In the genomic region with DNA sequence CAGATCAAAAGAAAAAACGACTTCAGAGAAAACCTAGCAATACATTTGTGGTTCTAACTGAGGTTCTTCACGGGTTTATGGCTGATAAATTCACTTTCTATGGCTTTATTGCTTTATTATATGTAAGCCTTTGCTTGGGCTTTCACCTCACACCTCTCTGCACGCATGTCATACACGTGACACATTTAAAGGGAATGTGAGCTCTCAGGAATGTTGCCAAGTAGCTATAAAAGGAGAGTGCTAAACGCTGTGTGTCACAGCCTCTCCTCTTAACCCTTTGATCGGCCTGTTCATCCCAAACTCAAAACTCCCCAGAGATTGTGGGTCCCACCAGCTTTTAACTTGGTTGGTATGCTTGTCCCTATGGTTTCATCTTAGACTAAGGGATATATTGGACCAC, we compare ENCODE assay signal across 8 mouse cellular contexts. TPM values are rescaled to one million over a fixed set of nuclear protein-coding genes. Genes with fewer than 3 reads are reported as not detected.
DNase-seq lines count a peak whose midpoint lies in the region; ATAC-seq and TF ChIP-seq lines count a peak whose summit lies in the region.

No protein-coding gene starts in this region.

- peaks cover 26% of the 10 kb centered on the region for H3K4me1 ChIP-seq in forebrain, postnatal 0 days (ENCODE audit: insufficient read depth)
- H3K4me1 ChIP-seq in limb, embryonic 13.5 days = peaks cover 32% of the 10 kb centered on the region
- H3K4me1 ChIP-seq in neural tube, embryonic 13.5 days (replicated peaks) = peaks cover 51% of the 10 kb centered on the region

- no peaks in the 10 kb centered on the region for H3K27me3 ChIP-seq in forebrain, postnatal 0 days (ENCODE audit: insufficient read depth, low read length)
- no peaks in the 10 kb centered on the region for H3K27me3 ChIP-seq in limb, embryonic 13.5 days
- H3K27me3 ChIP-seq in neural tube, embryonic 13.5 days = no peaks in the 10 kb centered on the region

- peak overlapping the region; percentile 81 for H3K9ac ChIP-seq in forebrain, postnatal 0 days
- no peak overlapping the region; the same call in 1 of the 2 replicates for H3K9ac ChIP-seq in limb, embryonic 13.5 days
- peak overlapping the region; percentile 90 for H3K9ac ChIP-seq in neural tube, embryonic 13.5 days

- no peak for ATAC-seq in forebrain, postnatal 0 days
- no peak for ATAC-seq in limb, embryonic 13.5 days (ENCODE audit: low FRiP score, low read depth)
- ATAC-seq in neural tube, embryonic 13.5 days (ENCODE audit: low read depth) = no peak

- H3K27ac ChIP-seq in forebrain, postnatal 0 days (ENCODE audit: low read depth, low read length) = peak overlapping the region; percentile 98
- H3K27ac ChIP-seq in limb, embryonic 13.5 days = 0 out of 2 replicates have a peak overlapping the region, but pooled peaks have one; percentile 1
- H3K27ac ChIP-seq in neural tube, embryonic 13.5 days (replicated peaks) = 0 out of 2 replicates have a peak overlapping the region, but pooled peaks have one; percentile 100

- DNase-seq in gastrocnemius, adult 18-20 months (ENCODE audit: low spot score) = peak; percentile 62
- DNase-seq in gastrocnemius, postnatal 10 days = no peak
- peak; percentile 77 for DNase-seq in NIH3T3 (ENCODE audit: low read depth)
- DNase-seq in forebrain, postnatal 0 days = no peak
- DNase-seq in spleen, postnatal 4 days (ENCODE audit: low spot score in 2 of 2) = no peak
- no peak for DNase-seq in spleen, postnatal 36 days (ENCODE audit: low spot score in 2 of 2)

- H3K36me3 ChIP-seq in forebrain, postnatal 0 days (ENCODE audit: insufficient read depth) = peaks cover 8% of the 10 kb centered on the region; the same call in 1 of the 2 replicates
- H3K36me3 ChIP-seq in limb, embryonic 13.5 days = peaks cover 13% of the 10 kb centered on the region
- H3K36me3 ChIP-seq in neural tube, embryonic 13.5 days = peaks cover 12% of the 10 kb centered on the region

- H3K4me2 ChIP-seq in forebrain, postnatal 0 days (ENCODE audit: low read depth) = peak overlapping the region; percentile 78
- peak overlapping the region; percentile 92 for H3K4me2 ChIP-seq in limb, embryonic 13.5 days (replicated peaks)
- peak overlapping the region; percentile 80 for H3K4me2 ChIP-seq in neural tube, embryonic 13.5 days

- H3K9me3 ChIP-seq in forebrain, postnatal 0 days (ENCODE audit: low read length) = no peaks in the 10 kb centered on the region
- H3K9me3 ChIP-seq in limb, embryonic 13.5 days = no peaks in the 10 kb centered on the region
- H3K9me3 ChIP-seq in neural tube, embryonic 13.5 days = no peaks in the 10 kb centered on the region

- no peak for TF ChIP-seq CTCF in forebrain, postnatal 0 days (IDR thresholded peaks at IDR 0.05; ENCODE audit: low read depth)

- 27% methylated on average over 6 of the region's 6 CpGs for WGBS in forebrain, postnatal 0 days
- 20% methylated on average over 6 of the region's 6 CpGs for WGBS in limb, embryonic 13.5 days
- 41% methylated on average over 6 of the region's 6 CpGs for WGBS in neural tube, embryonic 13.5 days

- peak overlapping the region; percentile 57 for H3K4me3 ChIP-seq in forebrain, postnatal 0 days (ENCODE audit: low read depth, low read length)
- H3K4me3 ChIP-seq in limb, embryonic 13.5 days = peak overlapping the region; percentile 68
- peak overlapping the region; percentile 70 for H3K4me3 ChIP-seq in neural tube, embryonic 13.5 days

RNA-seq across cellular contexts. Expression of gene Cipc, which starts 1.8 kb away (rescaled TPM):
- total RNA-seq in gastrocnemius, adult 18-20 months (2021) = 10 to 100 TPM; 30.9 to 34.6 TPM
- 10 to 100 TPM; 17.5 to 22.8 TPM for total RNA-seq in gastrocnemius, postnatal 10 days (2021)
- total RNA-seq in forebrain, postnatal 0 days (2014; rRNA removed) = 53.1 and 62.9 TPM in 2 replicates
- polyA plus RNA-seq in forebrain, postnatal 0 days (2015; fragmentation: Nextera tagmentation; extraction: Ambion mirVana) = 28.4 and 38.1 TPM in 2 replicates
- 23.6 and 24.7 TPM in 2 replicates for polyA plus RNA-seq in limb, embryonic 13.5 days (2015; fragmentation: Nextera tagmentation; extraction: Ambion mirVana)
- polyA plus RNA-seq in neural tube, embryonic 13.5 days (2015; fragmentation: Nextera tagmentation; extraction: Ambion mirVana) = 39.2 and 45.6 TPM in 2 replicates

RNA-seq across cellular contexts. Expression of gene Zdhhc22, which starts 41.6 kb away (rescaled TPM):
- total RNA-seq in gastrocnemius, adult 18-20 months (2021) = not detected
- total RNA-seq in gastrocnemius, postnatal 10 days (2021) = not detected
- 10.7 and 12.5 TPM in 2 replicates for total RNA-seq in forebrain, postnatal 0 days (2014; rRNA removed)
- 12.3 and 21.7 TPM in 2 replicates for polyA plus RNA-seq in forebrain, postnatal 0 days (2015; fragmentation: Nextera tagmentation; extraction: Ambion mirVana)
- polyA plus RNA-seq in limb, embryonic 13.5 days (2015; fragmentation: Nextera tagmentation; extraction: Ambion mirVana) = not detected in 2 replicates
- 17.1 and 23.5 TPM in 2 replicates for polyA plus RNA-seq in neural tube, embryonic 13.5 days (2015; fragmentation: Nextera tagmentation; extraction: Ambion mirVana)

Comparison
In these comparisons a context has a peak if more than half of its experiments do, and no peak if none do; other contexts are left out.
1. DNase-seq: peak in gastrocnemius, adult 18-20 months (single experiment) and NIH3T3 (single experiment); none in gastrocnemius, postnatal 10 days (single experiment), forebrain, postnatal 0 days (single experiment), spleen, postnatal 4 days (0 of 2) and spleen, postnatal 36 days (0 of 2).
2. H3K27ac ChIP-seq: peak in every context shown above with its lines; median percentile 100 in neural tube, embryonic 13.5 days; 98 in forebrain, postnatal 0 days; 1 in limb, embryonic 13.5 days.
3. RNA of gene Zdhhc22, which starts 41.6 kb away (total RNA-seq): 10.7 to 12.5 TPM in forebrain, postnatal 0 days; not detected in gastrocnemius, postnatal 10 days and not detected in gastrocnemius, adult 18-20 months; every median in the first group is over 10 times any median in the second.
4. Peak in every context shown above with its lines, with median percentiles within 50 percentile points of each other: H3K4me2 ChIP-seq and H3K4me3 ChIP-seq.